19 mouse cellular contexts compared by ENCODE assay signal in genomic region chr6:9147966-9148365, GRCm38 (mm10).
DNase-seq lines count a peak whose midpoint lies in the region.
"Had no signal": no experiment of that assay in that cellular context is flagged by ENCODE, and none has a peak within 500 bp of the region (broad histone marks: within the 10 kb centered on the region; RNA-seq: fewer than 3 reads in every experiment).

No protein-coding gene starts in this region.

- no peak overlapping the region for H3K4me3 ChIP-seq in forebrain, embryonic 10.5 days
- H3K4me3 ChIP-seq: embryonic facial prominence, embryonic 10.5 days; embryonic facial prominence, embryonic 12.5 days; forebrain, embryonic 12.5 days had no signal

- DNase-seq in adrenal gland, adult (ENCODE audit: inconsistent age in 2 of 2, low spot score in 1 of 2) = peak; percentile 13 to 77
- no peak for DNase-seq in adrenal gland, postnatal 36 days
- DNase-seq in adrenal gland, adult 8-10 months = peak; percentile 22
- no peak for DNase-seq in adrenal gland, adult 18-20 months (ENCODE audit: low spot score in 2 of 2)
- peak; percentile 5 for DNase-seq in retina, embryonic 14.5 days (ENCODE audit: low spot score)
- DNase-seq in retina, postnatal 1 day = no peak
- no peak for DNase-seq in forebrain, embryonic 10.5 days (ENCODE audit: extremely low spot score, low spot score)
- DNase-seq: adrenal gland, postnatal 14 days; B cell, adult 2 months; cerebellum, adult 11-12 months; cerebellum, adult 2 months; cerebellum, adult 9-10 months; cerebellum, postnatal 10 days; cerebellum, postnatal 25 days had no signal

- H3K27me3 ChIP-seq in forebrain, embryonic 10.5 days (ENCODE audit: poor library complexity, severe bottlenecking) = no peaks in the 10 kb centered on the region
- H3K27me3 ChIP-seq: CH12.LX; embryonic facial prominence, embryonic 12.5 days; forebrain, embryonic 12.5 days had no signal

- no peak overlapping the region for H3K27ac ChIP-seq in forebrain, embryonic 10.5 days
- H3K27ac ChIP-seq: embryonic facial prominence, embryonic 10.5 days; embryonic facial prominence, embryonic 12.5 days; forebrain, embryonic 12.5 days had no signal

- H3K36me3 ChIP-seq in forebrain, embryonic 10.5 days (replicated peaks) = no peaks in the 10 kb centered on the region
- H3K36me3 ChIP-seq: embryonic facial prominence, embryonic 10.5 days; embryonic facial prominence, embryonic 12.5 days; forebrain, embryonic 12.5 days; G1E had no signal

- H3K9me3 ChIP-seq in forebrain, embryonic 10.5 days = no peaks in the 10 kb centered on the region
- H3K9me3 ChIP-seq: embryonic facial prominence, embryonic 10.5 days; embryonic facial prominence, embryonic 12.5 days; forebrain, embryonic 12.5 days; G1E had no signal

- no peaks in the 10 kb centered on the region for H3K4me1 ChIP-seq in forebrain, embryonic 10.5 days
- H3K4me1 ChIP-seq: embryonic facial prominence, embryonic 10.5 days; embryonic facial prominence, embryonic 12.5 days; forebrain, embryonic 12.5 days had no signal

Comparison
In these comparisons a context has a peak if more than half of its experiments do, and no peak if none do; other contexts are left out.
1. DNase-seq: peak in adrenal gland, adult (2 of 2), adrenal gland, adult 8-10 months (single experiment) and retina, embryonic 14.5 days (single experiment); none in adrenal gland, postnatal 36 days (0 of 2), adrenal gland, adult 18-20 months (0 of 2), retina, postnatal 1 day (single experiment) and forebrain, embryonic 10.5 days (single experiment).